Mouse (Mus musculus) limb, embryonic 12.5 days (tissue): ENCODE data around the gene Nt5c. TPM values are rescaled to one million over a fixed set of nuclear protein-coding genes. Genes with fewer than 3 reads are reported as not detected.
"Not testable (repeated sequence)": the region's sequence is repeated elsewhere in the genome, so short reads cannot be mapped to it uniquely, and the experiment has no call there.

Experiments
- ATAC-seq: fragments of 200-750 bp; cut with Nextera tagmentation; 2 replicates; pipeline ENCODE4 v1.8.0; 2017; ENCODE audit warnings: low read depth, moderate TSS enrichment; ENCODE audit not compliant: insufficient number of reproducible peaks, insufficient read depth, low FRiP score, low TSS enrichment
- H3K27ac ChIP-seq: fragments of 300-500 bp; sonication (generic); 2 replicates; pipeline ENCODE4 v1.5.1; 2016; ENCODE audit warnings: mild to moderate bottlenecking, moderate library complexity
- H3K27me3 ChIP-seq: fragments of 300-500 bp; sonication (generic); 2 replicates; pipeline ENCODE4 v1.6.1; 2016; ENCODE audit warnings: mild to moderate bottlenecking, moderate library complexity
- H3K36me3 ChIP-seq: fragments of 300-500 bp; sonication (generic); 2 replicates; pipeline ENCODE4 v1.6.1; 2016; ENCODE audit warnings: mild to moderate bottlenecking, moderate library complexity
- H3K4me1 ChIP-seq: fragments of 300-500 bp; sonication (generic); replicated peaks from 2 replicates; pipeline ENCODE4 v1.6.1; 2016
- H3K4me2 ChIP-seq: fragments of 300-500 bp; sonication (generic); 2 replicates; pipeline ENCODE4 v1.6.1; 2016; ENCODE audit warnings: mild to moderate bottlenecking, moderate library complexity
- H3K4me3 ChIP-seq: fragments of 300-500 bp; sonication (generic); replicated peaks from 2 replicates; pipeline ENCODE4 v1.5.1; 2016; ENCODE audit warnings: mild to moderate bottlenecking
- H3K9ac ChIP-seq: fragments of 300-500 bp; sonication (generic); replicated peaks from 2 replicates; pipeline ENCODE4 v1.6.1; 2016; ENCODE audit warnings: mild to moderate bottlenecking, moderate library complexity
- H3K9me3 ChIP-seq: fragments of 300-500 bp; sonication (generic); 2 replicates; pipeline ENCODE4 v1.6.1; 2016; ENCODE audit warnings: mild to moderate bottlenecking, moderate library complexity
- WGBS: fragments of 180-500 bp; shearing (Covaris S2); methylation state at CpG from one replicate; pipeline ENCODE4 v1.1.7; 2016; 5-methylcytosine and 5-hydroxymethylcytosine counted together
- polyA plus RNA-seq: library from polyadenylated mRNA; unstranded; fragments of >200 nt; fragmentation: Nextera tagmentation; extraction: Ambion mirVana; gene quantifications from 2 replicates; pipeline ENCODE4 v1.2.1, GENCODE M21; 2016

The Nt5c gene
- polyA plus RNA-seq, 1 experiment from 2014 or later, result 66.2 TPM

DNA sequence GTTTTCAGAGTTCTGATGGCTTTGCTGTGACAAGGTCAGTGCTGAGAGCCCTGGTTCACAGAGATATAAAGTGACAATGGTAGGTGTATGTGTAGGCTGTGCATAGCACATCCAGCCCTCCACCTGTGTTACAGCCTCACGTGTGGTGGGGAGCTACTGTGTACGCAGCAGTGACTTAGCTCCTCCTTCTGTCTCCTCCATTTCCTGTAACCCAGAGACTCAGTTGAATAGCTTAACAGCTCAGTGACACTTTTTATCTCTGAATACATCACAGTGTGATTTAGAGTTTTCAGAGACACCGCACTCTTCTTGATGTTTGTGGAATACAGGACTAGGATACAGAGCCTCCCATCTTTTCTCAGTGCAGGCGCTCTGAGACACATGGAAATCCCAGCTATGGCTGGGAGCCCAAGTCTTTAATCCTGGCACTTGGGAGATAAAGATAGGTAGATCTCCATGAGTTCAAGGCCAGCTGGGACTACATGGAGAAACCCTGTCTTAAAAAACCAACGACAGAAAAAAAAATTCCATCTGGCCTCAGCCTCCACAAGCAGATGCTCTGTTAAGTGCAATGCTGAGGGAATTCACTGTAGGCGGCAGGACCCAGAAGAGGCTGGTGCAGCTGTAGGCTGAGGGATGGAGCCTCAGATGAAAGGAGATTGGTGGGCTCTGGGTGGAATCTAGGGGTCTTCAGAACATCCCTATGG lies 10.0 kb downstream of the Nt5c start:
- no peak overlapping the region for H3K4me2 ChIP-seq
- H3K27me3 ChIP-seq, result no peaks in the 10 kb centered on the region
- no peak overlapping the region for H3K9ac ChIP-seq
- WGBS, result 78% methylated on average over 6 of the region's 6 CpGs
- peaks cover 6% of the 10 kb centered on the region for H3K36me3 ChIP-seq
- ATAC-seq, result no peak
- H3K4me1 ChIP-seq, result peaks cover 5% of the 10 kb centered on the region
- H3K9me3 ChIP-seq, result no peaks in the 10 kb centered on the region
- no peak overlapping the region for H3K4me3 ChIP-seq
- H3K27ac ChIP-seq, result no peak overlapping the region

DNA sequence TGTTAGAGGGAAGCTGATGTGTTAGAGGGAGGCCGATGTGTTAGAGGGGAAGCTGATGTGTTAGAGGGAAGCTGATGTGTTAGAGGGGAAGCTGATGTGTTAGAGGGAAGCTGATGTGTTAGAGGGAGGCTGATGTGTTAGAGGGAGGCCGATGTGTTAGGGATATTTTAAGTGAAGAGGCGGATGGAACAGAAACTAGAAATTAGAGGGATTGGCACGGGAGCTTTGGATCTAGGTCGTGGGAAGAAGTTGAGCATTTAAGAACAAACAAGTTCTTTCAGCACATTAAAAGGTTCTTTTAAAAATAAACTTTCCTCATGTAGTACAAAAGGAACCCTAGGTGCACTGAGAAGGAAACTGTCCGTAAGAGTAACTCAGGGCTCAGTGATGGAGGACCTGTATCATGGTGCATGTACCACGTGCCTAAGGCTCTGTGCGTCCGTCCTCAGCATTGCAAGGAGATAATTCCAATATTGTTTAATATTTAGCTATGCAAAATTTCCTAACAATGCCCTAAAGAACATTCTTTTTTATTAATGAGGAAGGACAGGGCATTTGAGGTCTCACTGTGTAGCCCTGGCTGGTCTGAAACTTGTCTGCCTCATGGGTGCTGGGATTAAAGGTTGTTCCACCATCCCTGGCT lies 13.2 kb downstream of the Nt5c start:
- no peak overlapping the region for H3K4me2 ChIP-seq
- no peak overlapping the region for H3K9ac ChIP-seq
- H3K27me3 ChIP-seq, result no peaks in the 10 kb centered on the region
- H3K36me3 ChIP-seq, result peaks cover 6% of the 10 kb centered on the region
- ATAC-seq, result no peak
- WGBS, result 84% methylated on average over 9 of the region's 9 CpGs
- H3K9me3 ChIP-seq, result no peaks in the 10 kb centered on the region
- H3K4me1 ChIP-seq, result peaks cover 25% of the 10 kb centered on the region
- H3K4me3 ChIP-seq, result no peak overlapping the region
- H3K27ac ChIP-seq, result no peak overlapping the region

DNA sequence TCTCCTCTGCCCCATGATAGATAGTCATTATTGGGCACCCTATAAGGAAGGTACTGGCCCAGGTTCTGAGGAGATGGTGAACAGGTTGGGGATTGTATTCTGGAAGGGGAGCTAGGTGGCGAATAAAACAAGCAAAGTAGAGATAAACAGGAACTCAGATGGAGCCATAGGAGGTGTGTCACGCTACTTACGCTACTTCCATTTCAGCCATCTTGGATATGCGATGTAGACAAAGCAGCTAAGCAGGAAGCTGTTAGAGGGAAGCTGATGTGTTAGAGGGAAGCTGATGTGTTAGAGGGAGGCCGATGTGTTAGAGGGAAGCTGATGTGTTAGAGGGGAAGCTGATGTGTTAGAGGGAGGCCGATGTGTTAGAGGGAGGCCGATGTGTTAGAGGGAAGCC lies 14.3 kb downstream of the Nt5c start:
- H3K27ac ChIP-seq, ATAC-seq, H3K4me2 ChIP-seq, H3K9me3 ChIP-seq, H3K36me3 ChIP-seq, H3K4me3 ChIP-seq, H3K27me3 ChIP-seq, H3K9ac ChIP-seq: not testable (repeated sequence)
- peaks cover 28% of the 10 kb centered on the region for H3K4me1 ChIP-seq
- WGBS, result 84% methylated on average over 7 of the region's 7 CpGs

DNA sequence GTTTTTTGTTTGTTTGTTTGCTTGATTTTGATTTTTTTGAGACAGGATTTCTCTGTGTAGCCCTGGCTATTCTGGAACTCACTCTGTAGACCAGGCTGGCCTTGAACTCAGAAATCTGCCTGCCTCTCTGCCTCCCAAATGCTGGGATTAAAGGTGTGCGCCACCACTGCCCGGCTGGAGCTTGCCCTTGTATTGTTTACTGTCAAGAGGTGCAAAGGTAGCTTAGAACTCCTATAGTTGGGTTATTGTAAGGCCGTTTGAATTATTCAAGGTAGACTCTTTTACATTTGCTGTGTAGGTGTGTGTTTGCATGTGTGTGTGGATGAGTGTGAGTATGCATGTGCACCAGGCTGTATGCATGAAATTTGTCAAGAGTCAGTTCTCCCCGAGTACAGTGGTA lies 15.0 kb downstream of the Nt5c start:
- not testable (repeated sequence) for H3K9ac ChIP-seq, H3K36me3 ChIP-seq, H3K27me3 ChIP-seq, ATAC-seq, H3K27ac ChIP-seq, H3K9me3 ChIP-seq
- WGBS, result 83% methylated on average over 4 of the region's 4 CpGs
- peaks cover 28% of the 10 kb centered on the region for H3K4me1 ChIP-seq
- peak overlapping the region; percentile 95 for H3K4me2 ChIP-seq
- H3K4me3 ChIP-seq, result 0 out of 2 replicates have a peak overlapping the region, but pooled peaks have one; percentile 82

DNA sequence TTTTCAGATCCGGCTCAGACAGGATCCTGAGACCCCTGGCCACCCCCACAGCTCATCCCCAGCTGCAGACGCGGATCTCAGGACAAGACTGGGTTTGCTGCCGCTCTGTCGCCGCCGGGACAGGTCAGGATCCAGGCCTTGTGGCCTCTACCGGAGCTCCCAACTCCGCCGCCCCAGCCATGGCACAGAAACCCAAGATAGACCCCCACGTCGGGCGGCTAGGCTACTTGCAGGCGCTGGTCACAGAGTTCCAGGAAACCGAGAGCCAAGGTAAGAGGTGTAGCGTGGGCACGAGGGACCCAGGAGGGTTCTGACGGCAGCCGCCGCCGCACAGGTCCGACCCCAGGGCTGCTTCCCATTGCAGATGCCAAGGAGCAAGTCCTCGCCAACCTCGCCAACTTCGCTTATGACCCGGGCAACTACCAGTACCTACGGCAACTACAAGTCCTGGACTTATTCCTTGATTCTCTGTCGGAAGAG lies 15.9 kb downstream of the Nt5c start:
- Histone ChIP-seq H3K4me2 (peak overlapping the region; percentile 95), H3K27me3 (no peaks in the 10 kb centered on the region), H3K27ac (peak overlapping the region; percentile 29; the same call in 1 of the 2 replicates), H3K36me3 (peaks cover 6% of the 10 kb centered on the region), H3K9me3 (no peaks in the 10 kb centered on the region), H3K9ac (peak overlapping the region; percentile 73), H3K4me3 (peak overlapping the region; percentile 82), H3K4me1 (peaks cover 28% of the 10 kb centered on the region)
- 3% methylated on average over 28 of the region's 28 CpGs for WGBS
- ATAC-seq, result peak; percentile 58

DNA sequence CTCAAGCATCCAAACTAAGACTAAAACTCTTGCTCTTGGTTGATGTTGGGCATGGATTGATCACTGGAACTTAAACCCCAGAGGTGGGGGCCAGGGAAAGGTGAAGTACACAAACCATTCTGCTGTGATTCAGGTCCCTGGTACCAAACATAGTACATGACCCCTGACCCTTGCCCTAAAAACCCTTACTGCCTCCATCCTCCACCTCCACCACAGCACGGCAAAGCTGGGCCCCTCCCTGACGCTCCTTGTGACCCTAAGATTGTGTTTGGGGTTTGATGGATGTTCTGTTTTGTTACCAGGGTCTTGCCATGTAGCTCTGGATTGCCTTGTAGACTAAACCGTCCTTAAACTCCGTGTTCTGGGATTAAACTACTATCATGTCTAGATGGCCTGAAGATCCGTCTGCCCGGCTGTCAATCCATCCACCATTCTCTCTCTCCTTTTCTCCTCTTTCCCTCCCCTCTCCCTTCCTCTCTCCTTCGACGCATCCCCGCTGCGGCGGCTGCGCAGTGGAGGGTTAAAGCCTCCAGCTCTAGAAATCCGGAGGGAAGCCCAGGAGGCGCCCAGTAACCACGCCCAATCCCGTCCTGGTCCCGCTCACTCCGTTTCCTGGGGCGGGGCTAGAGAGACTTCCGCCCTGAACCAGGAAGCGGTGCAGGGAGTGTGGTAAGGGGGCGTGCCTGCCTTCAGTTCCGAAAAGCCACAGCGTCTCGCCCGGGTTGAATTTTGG lies 16.5 kb downstream of the Nt5c start, which contains the start of gene Armc7:
Gene Armc7, plus strand, starts transcription at position 643 of the 733 bp plus-strand sequence.
- Histone ChIP-seq H3K4me3 (peak within 1 kb of the TSS; percentile 82), H3K36me3 (peaks cover 5% of the 10 kb centered on the region), H3K27me3 (no peaks in the 10 kb centered on the region), H3K27ac (peak within 1 kb of the TSS; percentile 80), H3K9ac (peak within 1 kb of the TSS; percentile 73), H3K4me1 (peaks cover 28% of the 10 kb centered on the region), H3K9me3 (no peaks in the 10 kb centered on the region), H3K4me2 (peak within 1 kb of the TSS; percentile 95)
- ATAC-seq, result peak; percentile 94
- under 1% methylated on average over 26 of the region's 26 CpGs for WGBS

DNA sequence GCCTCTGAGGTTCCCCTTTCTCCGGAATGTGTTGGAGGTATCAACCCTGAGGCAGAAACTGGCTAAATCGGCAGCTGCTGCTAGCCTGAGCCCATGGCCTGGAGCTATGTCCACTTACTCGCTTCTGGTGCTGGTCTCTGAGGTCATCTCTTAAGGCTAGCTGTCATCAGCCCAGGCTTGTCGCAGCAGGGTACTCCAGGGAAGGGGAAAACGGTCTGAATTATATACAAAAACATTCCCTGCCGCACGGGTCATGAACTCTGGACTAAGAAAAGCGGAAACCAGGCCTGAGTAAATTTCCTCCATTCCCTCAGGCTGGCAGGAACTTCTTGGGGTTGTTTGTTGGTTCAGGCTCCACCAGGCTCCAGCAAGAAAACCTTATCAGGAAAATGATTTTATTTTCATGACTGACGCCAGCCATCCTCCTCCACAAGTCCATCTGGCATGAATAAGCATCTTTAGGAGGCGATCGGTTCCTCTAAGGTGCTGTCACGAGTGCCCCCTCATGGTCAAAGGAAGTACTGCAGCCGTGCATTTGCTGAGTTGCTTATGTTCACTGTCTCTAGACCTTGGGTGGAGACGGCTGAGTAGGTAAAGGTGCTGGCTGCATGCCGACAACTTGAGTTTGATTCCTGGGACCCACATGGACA lies 17.9 kb downstream of the Nt5c start:
- Histone ChIP-seq H3K4me2 (peak overlapping the region; percentile 39), H3K27me3 (no peaks in the 10 kb centered on the region), H3K9ac (no peak overlapping the region), H3K4me1 (peaks cover 28% of the 10 kb centered on the region), H3K36me3 (no peaks in the 10 kb centered on the region), H3K4me3 (peak overlapping the region; percentile 9; the same call in 1 of the 2 replicates), H3K9me3 (no peaks in the 10 kb centered on the region), H3K27ac (peak overlapping the region; percentile 66; the same call in 1 of the 2 replicates)
- 0 out of 2 replicates have a peak, but pooled peaks have one; percentile 22 for ATAC-seq
- WGBS, result 10% methylated on average over 15 of the region's 15 CpGs

DNA sequence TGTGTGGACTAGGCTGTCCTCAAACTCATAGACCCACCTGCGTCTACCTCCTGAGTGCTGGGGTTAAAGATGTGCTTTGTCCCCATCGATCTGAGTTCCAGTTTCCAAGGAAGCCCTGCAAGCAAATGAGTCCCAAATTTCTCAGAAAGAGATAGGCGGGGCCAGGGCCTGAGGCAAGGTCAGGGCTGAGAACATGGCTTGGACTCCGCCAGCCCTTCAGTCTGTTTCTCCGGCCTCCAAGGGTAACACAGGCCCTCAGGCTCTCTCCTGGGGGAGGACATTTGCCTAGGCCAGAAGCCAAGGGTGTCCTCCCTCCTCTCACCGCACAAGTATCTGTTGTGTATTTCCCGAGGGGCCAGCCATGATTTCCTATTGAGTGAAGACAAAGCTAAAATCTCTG lies 19.5 kb downstream of the Nt5c start:
- H3K4me1 ChIP-seq, result peaks cover 31% of the 10 kb centered on the region
- 86% methylated on average over 7 of the region's 7 CpGs for WGBS
- H3K36me3 ChIP-seq, result no peaks in the 10 kb centered on the region
- H3K27ac ChIP-seq, result no peak overlapping the region
- H3K4me2 ChIP-seq, result no peak overlapping the region
- H3K9me3 ChIP-seq, result no peaks in the 10 kb centered on the region
- H3K4me3 ChIP-seq, result no peak overlapping the region
- no peak overlapping the region for H3K9ac ChIP-seq
- no peak for ATAC-seq
- H3K27me3 ChIP-seq, result no peaks in the 10 kb centered on the region

DNA sequence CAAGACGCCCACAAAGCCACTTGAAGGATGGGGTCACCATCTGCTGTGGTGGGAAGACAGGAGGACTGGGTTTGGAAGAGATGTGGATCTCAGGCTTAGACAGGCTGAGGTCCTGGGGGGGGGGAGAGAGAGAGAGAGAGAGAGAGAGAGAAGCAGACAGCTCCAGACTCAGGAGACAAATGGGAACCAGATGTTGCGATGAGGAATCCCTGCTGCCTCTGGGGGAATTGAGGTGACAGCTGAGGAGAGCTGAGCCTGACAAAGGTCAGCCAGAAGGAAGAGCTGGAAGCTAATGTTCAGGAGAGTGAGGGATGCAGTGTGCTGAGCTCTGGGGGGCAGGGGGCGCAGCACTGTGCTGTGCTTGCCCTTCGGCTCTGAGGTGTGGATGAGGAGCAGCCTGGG lies 24.4 kb downstream of the Nt5c start:
- H3K4me2 ChIP-seq, result no peak overlapping the region
- no peaks in the 10 kb centered on the region for H3K36me3 ChIP-seq
- WGBS, result 3% methylated on average over 4 of the region's 4 CpGs
- H3K27ac ChIP-seq, result no peak overlapping the region
- no peaks in the 10 kb centered on the region for H3K9me3 ChIP-seq
- H3K27me3 ChIP-seq, result peaks cover 9% of the 10 kb centered on the region; the same call in 1 of the 2 replicates
- ATAC-seq, result no peak
- H3K4me3 ChIP-seq, result no peak overlapping the region
- H3K4me1 ChIP-seq, result peaks cover 14% of the 10 kb centered on the region
- H3K9ac ChIP-seq, result peak overlapping the region; percentile 34; the same call in 1 of the 2 replicates

DNA sequence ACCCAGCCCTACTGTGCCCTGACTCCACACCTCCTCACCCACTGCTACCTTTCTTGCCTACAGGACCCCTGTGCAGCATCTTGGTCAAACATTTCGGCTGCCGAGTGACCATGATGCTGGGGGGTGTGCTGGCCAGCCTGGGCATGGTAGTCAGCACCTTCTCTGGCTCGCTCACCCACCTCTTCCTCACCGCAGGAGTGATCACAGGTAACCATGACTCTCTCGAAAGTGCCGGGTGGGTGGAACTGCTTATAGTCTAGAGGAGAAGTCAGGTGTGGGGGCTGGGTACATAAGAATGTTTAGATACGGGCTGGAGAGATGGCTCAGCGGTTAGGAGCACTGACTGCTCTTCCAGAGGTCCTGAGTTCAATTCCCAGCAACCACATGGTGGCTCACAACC lies 26.8 kb downstream of the Nt5c start:
- H3K4me3 ChIP-seq, result no peak overlapping the region
- 87% methylated on average over 8 of the region's 8 CpGs for WGBS
- no peak overlapping the region for H3K4me2 ChIP-seq
- no peaks in the 10 kb centered on the region for H3K9me3 ChIP-seq
- no peak overlapping the region for H3K9ac ChIP-seq
- H3K4me1 ChIP-seq, result peaks cover 14% of the 10 kb centered on the region
- peaks cover 10% of the 10 kb centered on the region; the same call in 1 of the 2 replicates for H3K27me3 ChIP-seq
- H3K36me3 ChIP-seq, result no peaks in the 10 kb centered on the region
- ATAC-seq, result no peak
- no peak overlapping the region for H3K27ac ChIP-seq
